Mouse (Mus musculus) adrenal gland, adult 18-20 months (tissue): ENCODE measurements around the gene Pycr1. TPM values are rescaled to one million over a fixed set of nuclear protein-coding genes. Genes with fewer than 3 reads are reported as not detected.

Experiments used
- DNase-seq, 2 experiments: peaks; one replicate each; pipeline ENCODE4 v3.0.0; 2021 to 2022; ENCODE audit warnings: low spot score in 2 of 2
- microRNA-seq, 2 experiments: library from miRNA; unstranded; fragments of <30 nt; microRNA quantifications; one replicate each; pipeline ENCODE4 v1.2.0; 2021; ENCODE audit warnings: borderline number of aligned reads in 2 of 2
- total RNA-seq, 2 experiments: library from RNA; stranded (reverse); gene quantifications; 1 replicate in 1 of 2; 2 replicates in 1 of 2; pipeline ENCODE4 v1.2.3; 2021

Pycr1 gene
- total RNA-seq, 2 experiments from 2014 or later, result 1.4 to 2.1 TPM

GRCm38 (mm10) chr11:120609250-120609649, 34.3 kb downstream of the Pycr1 start:
- DNase-seq, result peak in 1 of 2 experiments; percentile 26

GRCm38 (mm10) chr11:120608241-120609034, 35.1 kb downstream of the Pycr1 start, which contains the start of gene Npb:
Npb (plus strand) TSS chr11:120608477.
- no peak for DNase-seq

GRCm38 (mm10) chr11:120606764-120607163, 36.8 kb downstream of the Pycr1 start:
- DNase-seq, result no peak

- no peak for DNase-seq
Measured at GRCm38 (mm10) chr11:120605667-120606066, 37.9 kb downstream of the Pycr1 start.

- DNase-seq, result no peak
Measured at GRCm38 (mm10) chr11:120603545-120603944, 40.0 kb downstream of the Pycr1 start.

GRCm38 (mm10) chr11:120600716-120601115, 42.9 kb downstream of the Pycr1 start:
- DNase-seq, result no peak

- no peak for DNase-seq
Measured at GRCm38 (mm10) chr11:120598990-120599549, 44.5 kb downstream of the Pycr1 start.

GRCm38 (mm10) chr11:120598283-120598989, 45.1 kb downstream of the Pycr1 start, which contains the start of the genes Alyref and Anapc11:
Alyref (minus strand) TSS chr11:120598365.
Anapc11 (plus strand) TSS chr11:120598421.
- peak; percentile 94 to 96 for DNase-seq

- DNase-seq, result no peak
Measured at GRCm38 (mm10) chr11:120597240-120598235, 46.0 kb downstream of the Pycr1 start.

GRCm38 (mm10) chr11:120588531-120588930, 55.0 kb downstream of the Pycr1 start:
- DNase-seq, result no peak

Small RNA genes lying within 50 kb of the gene (microRNA-seq; reads per million reads assigned to microRNA genes)
- gene Mir6936, result 0 to 2.4 reads per million in 2 experiments

Other genes with a start within 250 kb of the Pycr1 start
- 10 to 100 TPM; 85.2 to 95.8 TPM for gene Nploc4, start 206.1 kb downstream of the Pycr1 start, total RNA-seq
- 1 to 10 TPM in 1 of 2 experiments, not detected in 1; 4.5 TPM for gene Tspan10, start 201.1 kb downstream of the Pycr1 start, total RNA-seq
- gene Pde6g, start 190.3 kb downstream of the Pycr1 start, total RNA-seq, result under 1 TPM in 1 of 2 experiments, not detected in 1; 0.27 TPM
- 10 to 100 TPM; 19.8 to 30.4 TPM for gene Oxld1, start 185.7 kb downstream of the Pycr1 start, total RNA-seq
- gene Ccdc137, start 185.7 kb downstream of the Pycr1 start, total RNA-seq, result 10 to 100 TPM; 36.0 to 37.3 TPM
- gene Arl16, start 176.2 kb downstream of the Pycr1 start, total RNA-seq, result 10 to 100 TPM; 21.5 to 22.3 TPM
- 100 to 1,000 TPM; 104 to 140 TPM for gene Mrpl12, start 159.2 kb downstream of the Pycr1 start, total RNA-seq
- gene Slc25a10, start 151.9 kb downstream of the Pycr1 start, total RNA-seq, result 100 to 1,000 TPM in 1 of 2 experiments, 10 to 100 TPM in 1; 97.2 to 106 TPM
- 1 to 10 TPM in 1 of 2 experiments, under 1 TPM in 1; 0.96 to 3.0 TPM for gene Gcgr, start 113.1 kb downstream of the Pycr1 start, total RNA-seq
- gene Mcrip1, start 94.0 kb downstream of the Pycr1 start, total RNA-seq, result 10 to 100 TPM; 46.6 to 57.8 TPM
- 1 to 10 TPM in 1 of 2 experiments, under 1 TPM in 1; 0.42 to 1.1 TPM for gene Ppp1r27, start 92.6 kb downstream of the Pycr1 start, total RNA-seq
- gene P4hb, start 70.5 kb downstream of the Pycr1 start, total RNA-seq, result 100 to 1,000 TPM; 440 to 468 TPM
- 100 to 1,000 TPM; 326 to 340 TPM for gene Arhgdia, start 62.1 kb downstream of the Pycr1 start, total RNA-seq
- gene Alyref, start 45.4 kb downstream of the Pycr1 start, total RNA-seq, result 10 to 100 TPM; 80.7 to 92.4 TPM
- gene Anapc11, start 45.3 kb downstream of the Pycr1 start, total RNA-seq, result 10 to 100 TPM; 75.5 to 95.4 TPM
- 1 to 10 TPM in 1 of 2 experiments, not detected in 1; 1.2 TPM for gene Npb, start 35.3 kb downstream of the Pycr1 start, total RNA-seq
- 100 to 1,000 TPM; 300 to 301 TPM for gene Pcyt2, start 25.8 kb downstream of the Pycr1 start, total RNA-seq
- gene Sirt7, start 18.5 kb downstream of the Pycr1 start, total RNA-seq, result 10 to 100 TPM; 34.3 to 70.6 TPM
- 10 to 100 TPM; 56.3 to 69.3 TPM for gene Mafg, start 10.2 kb downstream of the Pycr1 start, total RNA-seq
- gene Myadml2, start 4.4 kb upstream of the Pycr1 start, total RNA-seq, result under 1 TPM in 1 of 2 experiments, not detected in 1; 0.99 TPM
- gene Notum, start 17.4 kb upstream of the Pycr1 start, total RNA-seq, result 1 to 10 TPM; 2.8 to 6.6 TPM
- gene Aspscr1, start 29.2 kb upstream of the Pycr1 start, total RNA-seq, result 10 to 100 TPM; 62.6 to 77.7 TPM
- gene Cenpx, start 70.0 kb upstream of the Pycr1 start, total RNA-seq, result 10 to 100 TPM; 46.3 to 52.8 TPM
- 10 to 100 TPM; 24.6 to 30.3 TPM for gene Lrrc45, start 70.2 kb upstream of the Pycr1 start, total RNA-seq
- gene Rac3, start 77.7 kb upstream of the Pycr1 start, total RNA-seq, result 10 to 100 TPM in 1 of 2 experiments, 1 to 10 TPM in 1; 6.6 to 15.5 TPM
- 100 to 1,000 TPM in 1 of 2 experiments, 10 to 100 TPM in 1; 27.6 to 104 TPM for gene Dcxr, start 83.5 kb upstream of the Pycr1 start, total RNA-seq
- 10 to 100 TPM in 1 of 2 experiments, 1 to 10 TPM in 1; 6.4 to 14.9 TPM for gene Cbr2, start 88.3 kb upstream of the Pycr1 start, total RNA-seq
- gene Hmga1b, start 119.0 kb upstream of the Pycr1 start, total RNA-seq, result 10 to 100 TPM; 10.1 to 14.6 TPM
- 10 to 100 TPM; 18.5 to 19.4 TPM for gene Rfng, start 140.4 kb upstream of the Pycr1 start, total RNA-seq
- gene Gps1, start 140.5 kb upstream of the Pycr1 start, total RNA-seq, result 100 to 1,000 TPM; 118 to 138 TPM
- 10 to 100 TPM; 47.8 to 57.2 TPM for gene Dus1l, start 152.6 kb upstream of the Pycr1 start, total RNA-seq
- gene Fasn, start 180.8 kb upstream of the Pycr1 start, total RNA-seq, result 1,000 to 10,000 TPM; 2,155 to 5,020 TPM